In the genomic region with DNA sequence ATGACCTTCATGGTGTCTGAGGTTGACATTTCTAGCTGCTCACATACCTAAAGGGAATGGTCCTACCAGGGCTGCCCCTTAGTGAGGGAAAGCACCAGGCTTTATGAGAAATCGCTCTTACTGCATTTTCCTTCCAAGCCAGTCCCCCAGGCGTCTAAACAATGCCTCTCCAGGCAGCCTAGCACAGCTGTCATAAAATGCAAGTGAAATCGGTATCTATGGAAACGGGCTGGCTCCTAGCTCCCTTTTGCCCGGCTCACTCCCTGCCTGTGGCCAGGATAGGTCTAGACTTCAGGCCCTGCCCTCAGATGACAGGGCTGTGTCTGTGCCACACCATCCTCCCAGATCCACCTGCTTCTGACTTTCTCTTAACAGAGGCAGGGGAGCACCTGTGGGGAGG, we compare ENCODE assay signal across 10 mouse cellular contexts. TPM values are rescaled to one million over a fixed set of nuclear protein-coding genes. Genes with fewer than 3 reads are reported as not detected.
DNase-seq lines count a peak whose midpoint lies in the region; ATAC-seq lines count a peak whose summit lies in the region.
"Had no signal": no experiment of that assay in that cellular context is flagged by ENCODE, and none has a peak within 500 bp of the region (broad histone marks: within the 10 kb centered on the region; RNA-seq: fewer than 3 reads in every experiment).

No protein-coding gene starts in this region.

- H3K27ac ChIP-seq in kidney, embryonic 16.5 days (ENCODE audit: low read length), result no peak overlapping the region
- no peak overlapping the region for H3K27ac ChIP-seq in intestine, embryonic 16.5 days (ENCODE audit: low read length)
- H3K27ac ChIP-seq in neural tube, embryonic 11.5 days (ENCODE audit: low read depth, low read length), result no peak overlapping the region

- H3K4me1 ChIP-seq in kidney, embryonic 16.5 days (ENCODE audit: insufficient read depth, low read length), result peaks cover 12% of the 10 kb centered on the region
- H3K4me1 ChIP-seq in intestine, embryonic 16.5 days (ENCODE audit: control insufficient read depth, insufficient read depth, low read length), result no peaks in the 10 kb centered on the region
- peaks cover 8% of the 10 kb centered on the region for H3K4me1 ChIP-seq in neural tube, embryonic 11.5 days (ENCODE audit: control insufficient read depth, insufficient read depth, low read length)

- H3K9me3 ChIP-seq in kidney, embryonic 16.5 days (ENCODE audit: low read length), result no peaks in the 10 kb centered on the region
- no peaks in the 10 kb centered on the region for H3K9me3 ChIP-seq in intestine, embryonic 16.5 days (ENCODE audit: control insufficient read depth, low read length)
- H3K9me3 ChIP-seq in neural tube, embryonic 11.5 days (ENCODE audit: control insufficient read depth, low read length), result no peaks in the 10 kb centered on the region

- ATAC-seq in kidney, embryonic 16.5 days (ENCODE audit: low FRiP score, low TSS enrichment), result 0 out of 2 replicates have a peak, but pooled peaks have one; percentile 22
- ATAC-seq in intestine, embryonic 16.5 days, result peak; percentile 24; the same call in 1 of the 2 replicates
- ATAC-seq in neural tube, embryonic 11.5 days (ENCODE audit: insufficient read depth, low FRiP score, low TSS enrichment), result peak; percentile 75
- no peak for ATAC-seq in granulocyte monocyte progenitor cell, adult 5-6 weeks (replicated peaks; ENCODE audit: poor library complexity, severe bottlenecking)

- H3K9ac ChIP-seq in kidney, embryonic 16.5 days (replicated peaks; ENCODE audit: low read length), result no peak overlapping the region
- H3K9ac ChIP-seq in intestine, embryonic 16.5 days (ENCODE audit: low read depth, low read length), result no peak overlapping the region
- no peak overlapping the region for H3K9ac ChIP-seq in neural tube, embryonic 11.5 days (ENCODE audit: low read length)

- no peak overlapping the region for H3K4me2 ChIP-seq in kidney, embryonic 16.5 days (replicated peaks; ENCODE audit: low read depth, low read length)
- H3K4me2 ChIP-seq in intestine, embryonic 16.5 days (ENCODE audit: low read depth, low read length), result no peak overlapping the region
- no peak overlapping the region for H3K4me2 ChIP-seq in neural tube, embryonic 11.5 days (ENCODE audit: low read depth)

- 18% methylated on average over 5 of the region's 5 CpGs for WGBS in kidney, embryonic 16.5 days
- 12% methylated on average over 5 of the region's 5 CpGs for WGBS in intestine, embryonic 16.5 days
- WGBS in neural tube, embryonic 11.5 days, result 2% methylated on average over 5 of the region's 5 CpGs

- H3K27me3 ChIP-seq in kidney, embryonic 16.5 days (ENCODE audit: insufficient read depth, low read length), result 0 out of 2 replicates have a peak, but pooled peaks cover 7% of the 10 kb centered on the region
- H3K27me3 ChIP-seq in intestine, embryonic 16.5 days (replicated peaks; ENCODE audit: control insufficient read depth, insufficient read depth, low read length), result no peaks in the 10 kb centered on the region
- no peaks in the 10 kb centered on the region for H3K27me3 ChIP-seq in neural tube, embryonic 11.5 days (ENCODE audit: control insufficient read depth, insufficient read depth, low read length)
- H3K27me3 ChIP-seq: CH12.LX had no signal

- H3K36me3 ChIP-seq in kidney, embryonic 16.5 days (ENCODE audit: insufficient read depth, low read length), result no peaks in the 10 kb centered on the region
- H3K36me3 ChIP-seq in intestine, embryonic 16.5 days (ENCODE audit: control insufficient read depth, insufficient read depth, low read length), result no peaks in the 10 kb centered on the region
- H3K36me3 ChIP-seq in neural tube, embryonic 11.5 days (ENCODE audit: control insufficient read depth, insufficient read depth, low read length), result no peaks in the 10 kb centered on the region

- no peak overlapping the region for H3K4me3 ChIP-seq in kidney, embryonic 16.5 days (ENCODE audit: low read length)
- no peak overlapping the region for H3K4me3 ChIP-seq in intestine, embryonic 16.5 days (ENCODE audit: low read length)
- no peak overlapping the region for H3K4me3 ChIP-seq in neural tube, embryonic 11.5 days (ENCODE audit: low read depth, low read length)

- DNase-seq in kidney, postnatal 10 days, result no peak
- DNase-seq in embryo, embryonic 10 days (ENCODE audit: low spot score), result peak; percentile 62
- peak; percentile 38 for DNase-seq in neural tube, embryonic 11.5 days (ENCODE audit: low spot score)
- DNase-seq in urinary bladder, postnatal 10 days (ENCODE audit: low spot score), result no peak
- no peak for DNase-seq in liver

RNA-seq across cellular contexts. Expression of a gene that starts 11.8 kb away (rescaled TPM):
- polyA plus RNA-seq in kidney, embryonic 16.5 days (2015; fragmentation: Nextera tagmentation; extraction: Ambion mirVana), result 0.14 and 0.17 TPM in 2 replicates
- 0.04 TPM in 1 of 2 replicates, not detected in the other for polyA plus RNA-seq in intestine, embryonic 16.5 days (2015; fragmentation: Nextera tagmentation; extraction: Ambion mirVana)
- polyA plus RNA-seq in neural tube, embryonic 11.5 days (2014; fragmentation: Nextera tagmentation; extraction: Ambion mirVana), result not detected in 2 replicates
- total RNA-seq in granulocyte monocyte progenitor cell, adult 5-6 weeks (2014; fragmentation: Nextera tagmentation), result not detected in 2 replicates
- not detected in 2 replicates for total RNA-seq in granulocyte monocyte progenitor cell, adult 5-6 weeks (2017)
- total RNA-seq: CH12.LX had no signal
- polyA plus RNA-seq: large intestine, adult 2 months had no signal

RNA-seq across cellular contexts. Expression of a gene that starts 32.5 kb away (rescaled TPM):
- 39.1 and 44.9 TPM in 2 replicates for polyA plus RNA-seq in kidney, embryonic 16.5 days (2015; fragmentation: Nextera tagmentation; extraction: Ambion mirVana)
- 93.4 and 103 TPM in 2 replicates for polyA plus RNA-seq in intestine, embryonic 16.5 days (2015; fragmentation: Nextera tagmentation; extraction: Ambion mirVana)
- polyA plus RNA-seq in neural tube, embryonic 11.5 days (2014; fragmentation: Nextera tagmentation; extraction: Ambion mirVana), result 34.1 and 35.9 TPM in 2 replicates
- total RNA-seq in granulocyte monocyte progenitor cell, adult 5-6 weeks (2014; fragmentation: Nextera tagmentation), result 18.5 and 27.2 TPM in 2 replicates
- total RNA-seq in granulocyte monocyte progenitor cell, adult 5-6 weeks (2017), result 29.8 and 36.2 TPM in 2 replicates

RNA-seq across cellular contexts. Expression of a gene that starts 33.1 kb away (rescaled TPM):
- 26.8 and 29.1 TPM in 2 replicates for polyA plus RNA-seq in kidney, embryonic 16.5 days (2015; fragmentation: Nextera tagmentation; extraction: Ambion mirVana)
- polyA plus RNA-seq in intestine, embryonic 16.5 days (2015; fragmentation: Nextera tagmentation; extraction: Ambion mirVana), result 12.5 and 13.6 TPM in 2 replicates
- polyA plus RNA-seq in neural tube, embryonic 11.5 days (2014; fragmentation: Nextera tagmentation; extraction: Ambion mirVana), result 3.5 and 5.7 TPM in 2 replicates
- not detected in 2 replicates for total RNA-seq in granulocyte monocyte progenitor cell, adult 5-6 weeks (2014; fragmentation: Nextera tagmentation)
- total RNA-seq in granulocyte monocyte progenitor cell, adult 5-6 weeks (2017), result 0.15 TPM in 1 of 2 replicates, not detected in the other
- total RNA-seq: CH12.LX had no signal

Comparison
In these comparisons a context has a peak if more than half of its experiments do, and no peak if none do; other contexts are left out.
1. DNase-seq: peak in embryo, embryonic 10 days (single experiment) and neural tube, embryonic 11.5 days (single experiment); none in kidney, postnatal 10 days (single experiment), urinary bladder, postnatal 10 days (single experiment) and liver (single experiment).